Mouse (Mus musculus): ENCODE data around the gene Colq.

GRCm38 (mm10) chr14:31596408-31596807 is 5.3 kb upstream of the Colq start:
- TF ChIP-seq CTCF (IDR thresholded peaks at IDR 0.05; ENCODE audit: low read depth, low read length) (no peak), POLR2A (IDR thresholded peaks at IDR 0.05; ENCODE audit: insufficient read depth, low read length) (no peak), EP300 (IDR thresholded peaks at IDR 0.05; ENCODE audit: insufficient read depth, low read depth, low read length) (no peak)

Measured in ES-Bruce4 (cell line).